Mouse (Mus musculus): ENCODE measurements at regions not wholly inside any gene's neighbourhood (a gene's known extent, or its start where the extent isn't known, plus 50 kb on each side); places are given as distances from the start of the nearest gene placed in this dataset.
"Not testable (repeated sequence)": the region's sequence is repeated elsewhere in the genome, so short reads cannot be mapped to it uniquely, and the experiment has no call there.

DNA sequence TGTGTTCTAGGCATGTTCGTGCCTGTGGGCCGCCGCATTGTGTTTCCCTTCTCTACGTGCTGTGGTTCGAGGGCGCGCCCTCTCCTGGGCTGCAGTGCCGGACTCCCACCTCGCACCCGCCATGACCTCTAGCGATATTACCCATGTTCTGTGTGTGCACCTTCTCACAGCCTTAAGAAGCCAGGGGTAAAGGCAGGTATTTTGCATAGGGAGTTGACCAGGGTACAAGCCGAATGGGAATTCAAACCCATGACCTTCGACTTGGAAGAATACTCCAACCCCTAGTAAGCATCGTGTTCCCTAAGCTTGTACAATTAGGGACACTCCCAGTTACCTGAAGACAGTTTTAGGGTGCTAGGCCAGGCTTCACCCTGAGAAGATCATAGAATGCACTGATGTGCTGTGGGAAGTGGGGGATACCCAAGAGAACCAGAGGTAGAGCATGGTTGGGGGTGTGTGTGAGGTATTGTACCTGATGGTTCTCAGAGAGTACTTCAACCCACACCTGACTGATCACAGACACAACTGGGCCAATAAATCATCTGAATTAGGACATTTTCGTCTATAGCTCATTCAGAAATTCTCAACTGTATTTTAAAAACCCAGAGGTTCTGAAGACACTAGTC lies 68.7 kb upstream of the Asap2 start:
- not testable (repeated sequence) for TF ChIP-seq EP300, CTCF (IDR thresholded peaks at IDR 0.05; ENCODE audit: low read depth)
